In genomic region chr16:14416957-14417618, GRCm38 (mm10) we compare ENCODE assay signal across 17 mouse cellular contexts. TPM values are rescaled to one million over a fixed set of nuclear protein-coding genes. Genes with fewer than 3 reads are reported as not detected.
A peak's percentile ranks its signal among the peaks of the same experiment; 100 is the strongest.
DNase-seq lines count a peak whose midpoint lies in the region; ATAC-seq and TF ChIP-seq lines count a peak whose summit lies in the region.
"Had no signal": no experiment of that assay in that cellular context is flagged by ENCODE, and none has a peak within 500 bp of the region (broad histone marks: within the 10 kb centered on the region; RNA-seq: fewer than 3 reads in every experiment).

No protein-coding gene starts in this region.

- H3K9me3 ChIP-seq in heart, embryonic 10.5 days: no peaks in the 10 kb centered on the region
- no peaks in the 10 kb centered on the region for H3K9me3 ChIP-seq in heart, embryonic 12.5 days (replicated peaks)
- H3K9me3 ChIP-seq in limb, embryonic 14.5 days (ENCODE audit: control insufficient read depth, low read length): no peaks in the 10 kb centered on the region
- H3K9me3 ChIP-seq in limb, embryonic 10.5 days (replicated peaks): no peaks in the 10 kb centered on the region
- H3K9me3 ChIP-seq in stomach, embryonic 14.5 days (ENCODE audit: control insufficient read depth, low read depth, low read length): no peaks in the 10 kb centered on the region
- H3K9me3 ChIP-seq: embryonic facial prominence, embryonic 15.5 days; hindbrain, embryonic 12.5 days; liver, embryonic 15.5 days; neural tube, embryonic 12.5 days had no signal

- no peak for ATAC-seq in heart, embryonic 12.5 days (ENCODE audit: insufficient number of reproducible peaks, low FRiP score)
- no peak for ATAC-seq in limb, embryonic 14.5 days (ENCODE audit: low FRiP score, low read depth)
- ATAC-seq in stomach, embryonic 14.5 days (ENCODE audit: insufficient number of reproducible peaks, insufficient read depth, low FRiP score, low read depth): peak; percentile 82
- ATAC-seq: forebrain, embryonic 16.5 days had no signal

- H3K27me3 ChIP-seq in heart, embryonic 10.5 days (ENCODE audit: insufficient read depth, poor library complexity, severe bottlenecking): no peaks in the 10 kb centered on the region
- no peaks in the 10 kb centered on the region for H3K27me3 ChIP-seq in heart, embryonic 12.5 days (replicated peaks)
- no peaks in the 10 kb centered on the region for H3K27me3 ChIP-seq in limb, embryonic 14.5 days (ENCODE audit: control insufficient read depth, insufficient read depth, low read length)
- no peaks in the 10 kb centered on the region for H3K27me3 ChIP-seq in limb, embryonic 10.5 days (ENCODE audit: low read depth, poor library complexity, severe bottlenecking)
- no peaks in the 10 kb centered on the region for H3K27me3 ChIP-seq in stomach, embryonic 14.5 days (ENCODE audit: control insufficient read depth, insufficient read depth, low read length)
- H3K27me3 ChIP-seq: embryonic facial prominence, embryonic 15.5 days; hindbrain, embryonic 12.5 days; liver, embryonic 15.5 days; neural tube, embryonic 12.5 days had no signal

- no peak overlapping the region for H3K27ac ChIP-seq in heart, embryonic 10.5 days
- no peak overlapping the region for H3K27ac ChIP-seq in heart, embryonic 12.5 days (ENCODE audit: poor library complexity, severe bottlenecking)
- no peak overlapping the region for H3K27ac ChIP-seq in limb, embryonic 14.5 days (replicated peaks; ENCODE audit: low read depth, low read length)
- no peak overlapping the region for H3K27ac ChIP-seq in limb, embryonic 10.5 days
- H3K27ac ChIP-seq in stomach, embryonic 14.5 days (ENCODE audit: low read length): no peak overlapping the region
- H3K27ac ChIP-seq: embryonic facial prominence, embryonic 15.5 days; hindbrain, embryonic 12.5 days; liver, embryonic 15.5 days; neural tube, embryonic 12.5 days had no signal

- H3K4me1 ChIP-seq in heart, embryonic 10.5 days: no peaks in the 10 kb centered on the region
- no peaks in the 10 kb centered on the region for H3K4me1 ChIP-seq in heart, embryonic 12.5 days (replicated peaks)
- no peaks in the 10 kb centered on the region for H3K4me1 ChIP-seq in limb, embryonic 14.5 days (ENCODE audit: control insufficient read depth, insufficient read depth, low read length)
- no peaks in the 10 kb centered on the region for H3K4me1 ChIP-seq in limb, embryonic 10.5 days
- H3K4me1 ChIP-seq in stomach, embryonic 14.5 days (ENCODE audit: control insufficient read depth, insufficient read depth, low read length): no peaks in the 10 kb centered on the region
- H3K4me1 ChIP-seq: embryonic facial prominence, embryonic 15.5 days; hindbrain, embryonic 12.5 days; liver, embryonic 15.5 days; neural tube, embryonic 12.5 days had no signal

- peak; percentile 20 for DNase-seq in heart, embryonic 10.5 days (ENCODE audit: low spot score)
- peak; percentile 6 for DNase-seq in limb, embryonic 14.5 days (ENCODE audit: low spot score)
- no peak for DNase-seq in limb, embryonic 10.5 days (ENCODE audit: low spot score)
- DNase-seq in R1 (ENCODE audit: low read depth, low spot score): peak; percentile 22
- DNase-seq in yolk sac, embryonic 10.5 days (ENCODE audit: low spot score): no peak
- DNase-seq in B cell, adult 2 months: no peak
- DNase-seq: adrenal gland, adult 2 months; cerebellum, adult 18-20 months; right cerebral cortex, postnatal 25 days; thymus, postnatal 14 days had no signal

- TF ChIP-seq POLR2A in limb, embryonic 14.5 days (IDR thresholded peaks at IDR 0.05; ENCODE audit: borderline replicate concordance, extremely low read depth, insufficient read depth, insufficient read length): no peak

- no peak overlapping the region for H3K4me3 ChIP-seq in heart, embryonic 10.5 days
- no peak overlapping the region for H3K4me3 ChIP-seq in heart, embryonic 12.5 days
- no peak overlapping the region for H3K4me3 ChIP-seq in limb, embryonic 14.5 days (replicated peaks; ENCODE audit: low read length)
- H3K4me3 ChIP-seq in limb, embryonic 10.5 days: no peak overlapping the region
- no peak overlapping the region for H3K4me3 ChIP-seq in stomach, embryonic 14.5 days (ENCODE audit: low read depth, low read length)
- H3K4me3 ChIP-seq: embryonic facial prominence, embryonic 15.5 days; hindbrain, embryonic 12.5 days; liver, embryonic 15.5 days; neural tube, embryonic 12.5 days had no signal

- no peak overlapping the region for H3K4me2 ChIP-seq in heart, embryonic 12.5 days
- no peak overlapping the region for H3K4me2 ChIP-seq in limb, embryonic 14.5 days (replicated peaks; ENCODE audit: low read depth, low read length, severe bottlenecking)
- H3K4me2 ChIP-seq in stomach, embryonic 14.5 days (replicated peaks; ENCODE audit: low read depth, low read length): no peak overlapping the region
- H3K4me2 ChIP-seq: embryonic facial prominence, embryonic 15.5 days; hindbrain, embryonic 12.5 days; liver, embryonic 15.5 days; neural tube, embryonic 12.5 days had no signal

- no peak overlapping the region for H3K9ac ChIP-seq in heart, embryonic 12.5 days
- no peak overlapping the region for H3K9ac ChIP-seq in limb, embryonic 14.5 days (ENCODE audit: low read depth, low read length, severe bottlenecking)
- no peak overlapping the region for H3K9ac ChIP-seq in stomach, embryonic 14.5 days (replicated peaks; ENCODE audit: low read depth, low read length)
- H3K9ac ChIP-seq: embryonic facial prominence, embryonic 15.5 days; hindbrain, embryonic 12.5 days; liver, embryonic 15.5 days; neural tube, embryonic 12.5 days had no signal

- 0 out of 2 replicates have a peak, but pooled peaks cover 6% of the 10 kb centered on the region for H3K36me3 ChIP-seq in heart, embryonic 10.5 days
- H3K36me3 ChIP-seq in heart, embryonic 12.5 days: no peaks in the 10 kb centered on the region
- peaks cover 20% of the 10 kb centered on the region for H3K36me3 ChIP-seq in limb, embryonic 14.5 days (ENCODE audit: control insufficient read depth, insufficient read depth, low read length)
- H3K36me3 ChIP-seq in limb, embryonic 10.5 days: peaks cover 56% of the 10 kb centered on the region
- peaks cover 4% of the 10 kb centered on the region; the same call in 1 of the 2 replicates for H3K36me3 ChIP-seq in stomach, embryonic 14.5 days (ENCODE audit: control insufficient read depth, insufficient read depth, low read length)

- WGBS in heart, embryonic 10.5 days: 78% methylated on average over 5 of the region's 5 CpGs
- WGBS in heart, embryonic 12.5 days: 71% methylated on average over 5 of the region's 5 CpGs
- 68% methylated on average over 5 of the region's 5 CpGs for whole genome bisulfite sequencing in limb, embryonic 14.5 days
- 73% methylated on average over 5 of the region's 5 CpGs for WGBS in limb, embryonic 10.5 days
- 35% methylated on average over 5 of the region's 5 CpGs for WGBS in stomach, embryonic 14.5 days

RNA-seq across cellular contexts. Expression of gene Abcc1, which starts 55.7 kb away (rescaled TPM):
- 2.8 and 4.9 TPM in 2 replicates for polyA plus RNA-seq in heart, embryonic 10.5 days (2016; fragmentation: Nextera tagmentation; extraction: Ambion mirVana)
- polyA plus RNA-seq in heart, embryonic 12.5 days (2016; fragmentation: Nextera tagmentation; extraction: Ambion mirVana): 3.1 and 3.4 TPM in 2 replicates
- 11.0 and 11.3 TPM in 2 replicates for polyA plus RNA-seq in limb, embryonic 14.5 days (2012; rRNA removed)
- 8.9 and 10.4 TPM in 2 replicates for polyA plus RNA-seq in limb, embryonic 14.5 days (2014; fragmentation: Nextera tagmentation; extraction: Ambion mirVana)
- polyA plus RNA-seq in limb, embryonic 10.5 days (2016; fragmentation: Nextera tagmentation; extraction: Ambion mirVana): 10.9 and 12.3 TPM in 2 replicates
- polyA plus RNA-seq in stomach, embryonic 14.5 days (2014; fragmentation: Nextera tagmentation; extraction: Ambion mirVana): 13.7 and 17.9 TPM in 2 replicates

Comparison
In these comparisons a context has a peak if more than half of its experiments do, and no peak if none do; other contexts are left out.
1. DNase-seq: peak in heart, embryonic 10.5 days (single experiment), limb, embryonic 14.5 days (single experiment) and R1 (single experiment); none in limb, embryonic 10.5 days (single experiment), yolk sac, embryonic 10.5 days (single experiment) and B cell, adult 2 months (0 of 2).